Mouse (Mus musculus): ENCODE measurements at regions not wholly inside any gene's neighbourhood (a gene's known extent, or its start where the extent isn't known, plus 50 kb on each side); places are given as distances from the start of the nearest gene placed in this dataset.

DNA sequence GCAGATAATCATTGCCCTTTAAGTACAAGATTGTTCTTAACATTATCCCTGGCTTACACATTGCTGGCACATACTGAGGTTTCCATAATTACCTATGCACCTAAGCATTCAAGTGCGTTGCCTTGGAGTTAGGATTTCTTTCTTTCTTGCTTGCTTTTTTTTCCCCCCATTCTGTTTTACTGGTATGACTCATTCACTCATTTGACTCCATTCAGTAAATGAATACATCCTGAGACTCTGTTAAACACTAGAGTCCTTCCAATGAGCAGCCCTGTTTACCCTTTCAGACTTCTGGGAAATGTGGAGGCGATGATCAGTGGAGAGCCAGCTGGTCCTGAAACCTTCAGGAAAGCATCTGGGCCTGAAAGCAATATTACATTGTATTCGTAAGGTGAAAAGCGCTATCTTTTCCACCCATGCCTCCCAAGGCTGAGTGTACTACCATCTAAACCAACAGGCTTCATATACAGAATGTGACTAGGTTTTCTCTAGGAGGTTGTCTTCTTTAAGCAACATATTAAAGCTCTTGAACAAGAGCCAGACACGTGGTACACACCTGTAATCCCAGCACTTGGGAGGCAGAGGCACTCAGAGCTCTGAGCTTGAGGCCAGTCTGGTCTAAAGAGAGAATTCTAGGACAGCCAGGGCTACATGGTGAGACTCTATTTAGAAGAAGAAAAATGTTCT lies 1267.6 kb upstream of the A1bg start:
- Histone ChIP-seq H3K27me3 (ENCODE audit: control insufficient read depth, insufficient read depth, low read depth, low read length) (no peaks in the 10 kb centered on the region), H3K4me2 (ENCODE audit: low read length) (no peak overlapping the region), H3K9me3 (replicated peaks; ENCODE audit: control insufficient read depth, low read length, poor library complexity, severe bottlenecking) (no peaks in the 10 kb centered on the region), H3K4me1 (ENCODE audit: control insufficient read depth, insufficient read depth, low read length) (no peaks in the 10 kb centered on the region), H3K9ac (ENCODE audit: low read depth, low read length) (no peak overlapping the region), H3K27ac (ENCODE audit: low read length) (no peak overlapping the region), H3K36me3 (ENCODE audit: control insufficient read depth, insufficient read depth, low read length) (no peaks in the 10 kb centered on the region), H3K4me3 (ENCODE audit: low read depth, low read length) (no peak overlapping the region)
- no peak for ATAC-seq
- 81% methylated on average over 5 of the region's 5 CpGs for WGBS

DNA sequence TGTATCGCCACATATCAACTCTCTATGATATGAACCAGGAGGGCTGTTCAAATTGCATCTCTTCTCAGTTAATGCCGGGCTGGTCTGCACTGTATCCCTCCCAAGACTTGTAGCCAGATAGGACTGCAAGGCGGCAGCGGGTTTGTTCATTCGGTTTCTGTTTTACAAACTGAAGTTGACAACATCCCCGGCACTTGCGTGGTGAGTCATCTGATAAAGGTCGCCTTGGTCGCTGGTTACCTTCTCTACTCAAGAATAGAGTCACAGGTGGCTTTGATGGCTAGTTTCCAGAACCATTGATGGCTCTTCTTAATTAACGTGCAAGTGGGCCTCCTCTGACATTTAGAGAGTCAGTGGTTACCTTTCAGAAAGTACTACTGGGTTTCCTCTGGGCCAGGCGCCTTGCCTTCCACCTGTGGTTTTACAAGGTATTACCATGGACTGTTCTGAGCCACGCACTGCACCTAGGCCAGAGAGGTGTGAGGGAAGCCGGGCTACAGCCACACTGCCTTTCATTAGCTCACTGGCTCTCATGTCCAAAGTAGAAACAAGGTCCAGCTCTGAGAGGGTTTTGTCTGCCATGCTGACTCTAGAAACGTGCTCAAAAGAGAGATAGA lies 1266.9 kb upstream of the A1bg start:
- Histone ChIP-seq H3K27ac (ENCODE audit: low read length) (no peak overlapping the region), H3K9me3 (replicated peaks; ENCODE audit: control insufficient read depth, low read length, poor library complexity, severe bottlenecking) (no peaks in the 10 kb centered on the region), H3K27me3 (ENCODE audit: control insufficient read depth, insufficient read depth, low read depth, low read length) (no peaks in the 10 kb centered on the region), H3K4me3 (ENCODE audit: low read depth, low read length) (no peak overlapping the region), H3K4me1 (ENCODE audit: control insufficient read depth, insufficient read depth, low read length) (no peaks in the 10 kb centered on the region), H3K4me2 (ENCODE audit: low read length) (no peak overlapping the region), H3K36me3 (ENCODE audit: control insufficient read depth, insufficient read depth, low read length) (no peaks in the 10 kb centered on the region), H3K9ac (ENCODE audit: low read depth, low read length) (no peak overlapping the region)
- no peak for ATAC-seq
- 92% methylated on average over 14 of the region's 14 CpGs for WGBS

GRCm38 (mm10) chr15:62186548-62186947 lies 1263.7 kb upstream of the A1bg start:
- Histone ChIP-seq H3K4me1 (ENCODE audit: control insufficient read depth, insufficient read depth, low read length) (no peaks in the 10 kb centered on the region), H3K27me3 (ENCODE audit: control insufficient read depth, insufficient read depth, low read depth, low read length) (no peaks in the 10 kb centered on the region), H3K9ac (ENCODE audit: low read depth, low read length) (no peak overlapping the region), H3K4me2 (ENCODE audit: low read length) (no peak overlapping the region), H3K9me3 (replicated peaks; ENCODE audit: control insufficient read depth, low read length, poor library complexity, severe bottlenecking) (no peaks in the 10 kb centered on the region), H3K27ac (ENCODE audit: low read length) (no peak overlapping the region), H3K36me3 (ENCODE audit: control insufficient read depth, insufficient read depth, low read length) (no peaks in the 10 kb centered on the region), H3K4me3 (ENCODE audit: low read depth, low read length) (no peak overlapping the region)
- ATAC-seq = no peak
- 97% methylated on average over 11 of the region's 11 CpGs for WGBS

- H3K27me3 ChIP-seq (ENCODE audit: control insufficient read depth, insufficient read depth, low read depth, low read length) = no peaks in the 10 kb centered on the region
- WGBS = 96% methylated on average over 4 of the region's 4 CpGs
- no peak overlapping the region for H3K9ac ChIP-seq (ENCODE audit: low read depth, low read length)
- no peak overlapping the region for H3K27ac ChIP-seq (ENCODE audit: low read length)
- H3K4me1 ChIP-seq (ENCODE audit: control insufficient read depth, insufficient read depth, low read length) = no peaks in the 10 kb centered on the region
- H3K4me2 ChIP-seq (ENCODE audit: low read length) = no peak overlapping the region
- H3K4me3 ChIP-seq (ENCODE audit: low read depth, low read length) = no peak overlapping the region
- no peak for ATAC-seq
- no peaks in the 10 kb centered on the region for H3K36me3 ChIP-seq (ENCODE audit: control insufficient read depth, insufficient read depth, low read length)
- H3K9me3 ChIP-seq (replicated peaks; ENCODE audit: control insufficient read depth, low read length, poor library complexity, severe bottlenecking) = no peaks in the 10 kb centered on the region
These were observed 1261.0 kb upstream of the A1bg start for GRCm38 (mm10) chr15:62183803-62184202.

DNA sequence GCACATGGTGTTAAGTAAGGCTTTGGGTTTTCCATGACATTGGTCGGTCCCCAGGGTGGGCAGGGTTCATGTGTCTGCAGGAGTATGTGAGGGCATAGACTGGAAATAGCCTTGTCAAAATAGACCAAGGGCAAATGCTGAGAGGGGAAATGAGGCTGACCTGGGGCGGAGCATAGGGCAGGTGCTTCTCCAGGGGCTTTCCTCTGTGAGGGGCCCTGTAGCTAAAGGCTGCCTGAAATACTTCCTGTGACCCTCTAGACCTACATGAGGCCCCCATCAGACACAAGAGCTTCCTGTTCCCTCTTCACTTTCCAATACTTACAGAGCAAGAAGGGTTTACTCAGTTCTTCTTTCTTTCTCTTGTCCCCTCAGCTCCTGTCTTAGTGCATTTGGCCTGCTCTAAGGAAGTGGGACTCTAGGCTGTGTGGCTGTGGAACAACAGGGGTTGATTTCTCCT lies 1258.7 kb upstream of the A1bg start:
- Histone ChIP-seq H3K27me3 (ENCODE audit: control insufficient read depth, insufficient read depth, low read depth, low read length) (no peaks in the 10 kb centered on the region), H3K36me3 (ENCODE audit: control insufficient read depth, insufficient read depth, low read length) (no peaks in the 10 kb centered on the region), H3K4me1 (ENCODE audit: control insufficient read depth, insufficient read depth, low read length) (no peaks in the 10 kb centered on the region), H3K4me3 (ENCODE audit: low read depth, low read length) (no peak overlapping the region), H3K27ac (ENCODE audit: low read length) (no peak overlapping the region), H3K9ac (ENCODE audit: low read depth, low read length) (no peak overlapping the region), H3K4me2 (ENCODE audit: low read length) (no peak overlapping the region), H3K9me3 (replicated peaks; ENCODE audit: control insufficient read depth, low read length, poor library complexity, severe bottlenecking) (no peaks in the 10 kb centered on the region)
- WGBS = 89% methylated on average over 2 of the region's 2 CpGs
- 0 out of 2 replicates have a peak, but pooled peaks have one; percentile 17 for ATAC-seq

DNA sequence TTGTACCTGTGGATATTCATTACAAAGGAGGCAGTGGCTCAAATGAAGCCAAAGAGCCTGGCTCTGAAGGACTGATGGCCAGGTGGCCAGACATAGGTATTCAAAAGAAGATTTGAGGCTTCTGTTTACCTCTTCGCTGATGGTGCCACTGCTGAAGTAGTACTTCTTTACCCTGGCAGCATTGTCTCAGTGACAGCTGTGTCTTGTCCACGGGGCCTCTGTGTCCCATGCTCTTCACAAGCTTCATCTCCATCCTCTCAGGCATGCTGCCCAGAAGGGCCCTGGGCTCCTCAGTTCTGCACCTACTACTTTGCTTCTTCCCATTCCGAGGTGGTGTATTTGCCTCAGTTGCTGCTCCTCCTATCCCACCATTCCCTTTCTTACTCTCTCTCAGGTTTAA lies 1257.9 kb upstream of the A1bg start:
- no peak overlapping the region for H3K4me2 ChIP-seq (ENCODE audit: low read length)
- no peaks in the 10 kb centered on the region for H3K27me3 ChIP-seq (ENCODE audit: control insufficient read depth, insufficient read depth, low read depth, low read length)
- no peak overlapping the region for H3K4me3 ChIP-seq (ENCODE audit: low read depth, low read length)
- H3K9ac ChIP-seq (ENCODE audit: low read depth, low read length) = no peak overlapping the region
- WGBS = 87% methylated on average over 3 of the region's 3 CpGs
- no peaks in the 10 kb centered on the region for H3K9me3 ChIP-seq (replicated peaks; ENCODE audit: control insufficient read depth, low read length, poor library complexity, severe bottlenecking)
- no peaks in the 10 kb centered on the region for H3K36me3 ChIP-seq (ENCODE audit: control insufficient read depth, insufficient read depth, low read length)
- H3K27ac ChIP-seq (ENCODE audit: low read length) = no peak overlapping the region
- no peaks in the 10 kb centered on the region for H3K4me1 ChIP-seq (ENCODE audit: control insufficient read depth, insufficient read depth, low read length)
- no peak for ATAC-seq

DNA sequence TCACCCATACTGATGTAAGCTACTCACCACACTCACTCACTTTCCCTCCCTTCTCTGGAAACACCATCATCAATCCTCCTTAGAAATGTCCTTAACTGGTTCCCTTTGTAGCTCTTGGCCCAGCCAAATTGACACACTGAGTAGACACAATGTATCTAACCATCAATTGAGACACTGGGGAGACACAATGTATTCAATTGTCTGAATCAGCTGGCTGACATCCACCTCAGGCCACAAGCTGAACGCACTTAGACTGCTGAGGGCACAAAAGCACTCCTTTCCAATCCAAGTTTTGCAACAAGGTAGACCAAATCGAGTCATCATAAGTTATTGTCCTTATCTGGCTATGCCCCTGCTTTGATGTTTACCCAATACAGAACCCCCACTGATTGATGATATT lies 1257.0 kb upstream of the A1bg start:
- Histone ChIP-seq H3K27me3 (ENCODE audit: control insufficient read depth, insufficient read depth, low read depth, low read length) (no peaks in the 10 kb centered on the region), H3K4me3 (ENCODE audit: low read depth, low read length) (no peak overlapping the region), H3K4me1 (ENCODE audit: control insufficient read depth, insufficient read depth, low read length) (no peaks in the 10 kb centered on the region), H3K36me3 (ENCODE audit: control insufficient read depth, insufficient read depth, low read length) (no peaks in the 10 kb centered on the region), H3K9ac (ENCODE audit: low read depth, low read length) (no peak overlapping the region), H3K4me2 (ENCODE audit: low read length) (no peak overlapping the region), H3K27ac (ENCODE audit: low read length) (no peak overlapping the region), H3K9me3 (replicated peaks; ENCODE audit: control insufficient read depth, low read length, poor library complexity, severe bottlenecking) (no peaks in the 10 kb centered on the region)
- 84% methylated on average over 2 of the region's 2 CpGs for WGBS
- ATAC-seq = no peak

GRCm38 (mm10) chr15:62178568-62178967 lies 1255.8 kb upstream of the A1bg start:
- no peak for ATAC-seq
- Histone ChIP-seq H3K27me3 (ENCODE audit: control insufficient read depth, insufficient read depth, low read depth, low read length) (no peaks in the 10 kb centered on the region), H3K4me3 (ENCODE audit: low read depth, low read length) (no peak overlapping the region), H3K4me1 (ENCODE audit: control insufficient read depth, insufficient read depth, low read length) (no peaks in the 10 kb centered on the region), H3K4me2 (ENCODE audit: low read length) (no peak overlapping the region), H3K9ac (ENCODE audit: low read depth, low read length) (no peak overlapping the region), H3K9me3 (replicated peaks; ENCODE audit: control insufficient read depth, low read length, poor library complexity, severe bottlenecking) (no peaks in the 10 kb centered on the region), H3K36me3 (ENCODE audit: control insufficient read depth, insufficient read depth, low read length) (no peaks in the 10 kb centered on the region), H3K27ac (ENCODE audit: low read length) (no peak overlapping the region)
- 91% methylated on average over 6 of the region's 6 CpGs for WGBS

DNA sequence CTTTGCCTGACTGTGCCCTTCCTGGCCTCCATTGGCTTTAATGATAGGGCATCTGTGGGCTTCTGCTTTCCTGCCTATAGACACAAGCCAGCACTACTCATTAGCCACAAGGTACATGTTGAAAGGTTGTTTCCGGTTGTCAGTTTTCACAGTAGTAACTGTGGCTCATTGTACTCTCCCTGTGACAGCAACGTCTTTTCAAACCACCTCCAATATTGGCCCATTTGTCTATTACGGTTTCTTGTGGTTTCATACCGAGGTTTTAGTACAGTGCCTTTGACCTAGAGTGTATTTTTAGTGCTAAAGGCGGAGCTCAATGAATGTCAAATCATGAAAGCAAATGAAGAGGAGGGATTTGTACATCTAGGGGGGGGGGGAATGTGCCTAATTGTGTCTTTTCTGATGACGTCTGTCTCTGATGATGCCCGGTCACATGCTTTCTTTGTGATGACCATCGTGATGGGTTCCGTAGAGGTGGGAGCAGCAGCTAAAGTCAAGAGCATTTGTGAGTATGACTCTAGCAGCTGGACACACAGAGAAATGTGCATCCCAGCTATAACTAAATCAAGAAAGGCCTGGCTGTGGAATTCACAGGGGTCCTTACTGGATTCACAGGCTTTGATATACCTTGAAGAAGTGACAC lies 1255.1 kb upstream of the A1bg start:
- H3K27ac ChIP-seq (ENCODE audit: low read length) = no peak overlapping the region
- H3K4me1 ChIP-seq (ENCODE audit: control insufficient read depth, insufficient read depth, low read length) = no peaks in the 10 kb centered on the region
- WGBS = 89% methylated on average over 9 of the region's 9 CpGs
- H3K4me2 ChIP-seq (ENCODE audit: low read length) = no peak overlapping the region
- no peaks in the 10 kb centered on the region for H3K9me3 ChIP-seq (replicated peaks; ENCODE audit: control insufficient read depth, low read length, poor library complexity, severe bottlenecking)
- H3K27me3 ChIP-seq (ENCODE audit: control insufficient read depth, insufficient read depth, low read depth, low read length) = no peaks in the 10 kb centered on the region
- no peak overlapping the region for H3K9ac ChIP-seq (ENCODE audit: low read depth, low read length)
- H3K4me3 ChIP-seq (ENCODE audit: low read depth, low read length) = no peak overlapping the region
- H3K36me3 ChIP-seq (ENCODE audit: control insufficient read depth, insufficient read depth, low read length) = no peaks in the 10 kb centered on the region
- ATAC-seq = no peak
